Mouse (Mus musculus): ENCODE data around the gene Ksr2. TPM values are rescaled to one million over a fixed set of nuclear protein-coding genes. Genes with fewer than 3 reads are reported as not detected.

Ksr2 gene
- polyA plus RNA-seq, 1 experiment from 2014 or later = 1.1 TPM

Other genes with a start within 250 kb of the Ksr2 start
- gene Pebp1, start 126.4 kb upstream of the Ksr2 start, polyA plus RNA-seq (2015; fragmentation: Nextera tagmentation; extraction: Ambion mirVana) = 714 and 731 TPM in 2 replicates
- gene Vsig10, start 94.9 kb upstream of the Ksr2 start, polyA plus RNA-seq (2015; fragmentation: Nextera tagmentation; extraction: Ambion mirVana) = 11.2 and 14.4 TPM in 2 replicates
- 77.8 and 80.3 TPM in 2 replicates for gene Wsb2, start 56.7 kb upstream of the Ksr2 start, polyA plus RNA-seq (2015; fragmentation: Nextera tagmentation; extraction: Ambion mirVana)
- 77.6 and 83.6 TPM in 2 replicates for gene Rfc5, start 25.0 kb upstream of the Ksr2 start, polyA plus RNA-seq (2015; fragmentation: Nextera tagmentation; extraction: Ambion mirVana)

Data from embryonic facial prominence, embryonic 15.5 days (tissue).